Mouse (Mus musculus): ENCODE data around the gene Etv5. TPM values are rescaled to one million over a fixed set of nuclear protein-coding genes. Genes with fewer than 3 reads are reported as not detected.

Gene Etv5
- polyA plus RNA-seq, 2 experiments: 35.3 to 39.0 TPM

DNA sequence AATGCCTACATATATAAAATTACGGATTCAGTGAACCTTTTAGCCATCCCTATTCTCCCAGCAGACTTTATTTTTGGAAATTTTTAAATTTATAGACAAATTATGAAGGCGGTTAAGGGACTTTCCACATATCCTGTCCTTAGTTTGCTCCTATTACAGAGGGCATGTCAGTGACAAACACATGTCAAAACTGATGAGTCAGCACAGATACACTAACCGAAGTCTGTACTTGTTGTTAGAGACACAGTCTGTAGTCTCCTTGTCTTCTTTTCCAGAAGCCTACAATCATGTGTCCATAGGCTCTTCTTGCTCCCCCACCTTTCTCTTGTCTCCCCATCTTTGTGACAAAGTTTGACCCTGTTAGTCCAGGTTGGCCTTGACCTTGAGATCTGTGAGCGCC lies 88.3 kb downstream of the Etv5 start:
- Histone ChIP-seq H3K27ac (replicated peaks; ENCODE audit: low read depth, low read length) (no peak overlapping the region), H3K4me3 (replicated peaks; ENCODE audit: low read length) (no peak overlapping the region), H3K36me3 (ENCODE audit: control insufficient read depth, insufficient read depth, low read length) (no peaks in the 10 kb centered on the region), H3K4me2 (replicated peaks; ENCODE audit: low read depth, low read length, severe bottlenecking) (no peak overlapping the region), H3K27me3 (ENCODE audit: control insufficient read depth, insufficient read depth, low read length) (no peaks in the 10 kb centered on the region), H3K4me1 (ENCODE audit: control insufficient read depth, insufficient read depth, low read length) (no peaks in the 10 kb centered on the region), H3K9ac (ENCODE audit: low read depth, low read length, severe bottlenecking) (no peak overlapping the region), H3K9me3 (ENCODE audit: control insufficient read depth, low read length) (no peaks in the 10 kb centered on the region)
- TF ChIP-seq POLR2A (IDR thresholded peaks at IDR 0.05; ENCODE audit: borderline replicate concordance, extremely low read depth, insufficient read depth, insufficient read length): no peak
- DNase-seq (ENCODE audit: low spot score): no peak
- 93% methylated on average over 4 of the region's 4 CpGs for WGBS
- no peak for ATAC-seq (ENCODE audit: low FRiP score, low read depth)

DNA sequence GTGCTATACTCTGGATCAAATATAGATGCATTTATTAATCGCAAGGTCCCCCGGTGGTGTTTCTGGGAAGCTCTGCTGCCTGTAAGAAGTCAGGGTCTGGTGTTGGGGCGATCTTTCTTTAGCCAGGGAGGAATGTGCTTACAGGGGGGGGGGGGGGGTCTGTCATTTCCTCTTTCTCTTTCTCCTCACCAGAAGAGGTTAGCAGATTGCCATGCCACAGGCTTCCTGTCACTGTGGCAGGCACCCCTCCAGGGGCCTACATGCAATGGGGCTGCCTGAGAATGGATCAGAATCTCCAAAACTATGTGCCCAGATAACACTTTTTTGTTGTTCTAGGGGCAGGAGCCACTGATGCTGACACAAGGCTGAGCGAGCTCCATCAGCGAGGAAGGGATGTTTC lies 89.7 kb downstream of the Etv5 start:
- no peak overlapping the region for H3K4me3 ChIP-seq (replicated peaks; ENCODE audit: low read length)
- H3K9ac ChIP-seq (ENCODE audit: low read depth, low read length, severe bottlenecking): no peak overlapping the region
- no peak overlapping the region for H3K4me2 ChIP-seq (replicated peaks; ENCODE audit: low read depth, low read length, severe bottlenecking)
- no peaks in the 10 kb centered on the region for H3K4me1 ChIP-seq (ENCODE audit: control insufficient read depth, insufficient read depth, low read length)
- no peak for ATAC-seq (ENCODE audit: low FRiP score, low read depth)
- no peak overlapping the region for H3K27ac ChIP-seq (replicated peaks; ENCODE audit: low read depth, low read length)
- no peaks in the 10 kb centered on the region for H3K36me3 ChIP-seq (ENCODE audit: control insufficient read depth, insufficient read depth, low read length)
- no peak for DNase-seq (ENCODE audit: low spot score)
- H3K27me3 ChIP-seq (ENCODE audit: control insufficient read depth, insufficient read depth, low read length): no peaks in the 10 kb centered on the region
- 85% methylated on average over 5 of the region's 5 CpGs for WGBS
- TF ChIP-seq POLR2A (IDR thresholded peaks at IDR 0.05; ENCODE audit: borderline replicate concordance, extremely low read depth, insufficient read depth, insufficient read length): no peak
- H3K9me3 ChIP-seq (ENCODE audit: control insufficient read depth, low read length): no peaks in the 10 kb centered on the region

DNA sequence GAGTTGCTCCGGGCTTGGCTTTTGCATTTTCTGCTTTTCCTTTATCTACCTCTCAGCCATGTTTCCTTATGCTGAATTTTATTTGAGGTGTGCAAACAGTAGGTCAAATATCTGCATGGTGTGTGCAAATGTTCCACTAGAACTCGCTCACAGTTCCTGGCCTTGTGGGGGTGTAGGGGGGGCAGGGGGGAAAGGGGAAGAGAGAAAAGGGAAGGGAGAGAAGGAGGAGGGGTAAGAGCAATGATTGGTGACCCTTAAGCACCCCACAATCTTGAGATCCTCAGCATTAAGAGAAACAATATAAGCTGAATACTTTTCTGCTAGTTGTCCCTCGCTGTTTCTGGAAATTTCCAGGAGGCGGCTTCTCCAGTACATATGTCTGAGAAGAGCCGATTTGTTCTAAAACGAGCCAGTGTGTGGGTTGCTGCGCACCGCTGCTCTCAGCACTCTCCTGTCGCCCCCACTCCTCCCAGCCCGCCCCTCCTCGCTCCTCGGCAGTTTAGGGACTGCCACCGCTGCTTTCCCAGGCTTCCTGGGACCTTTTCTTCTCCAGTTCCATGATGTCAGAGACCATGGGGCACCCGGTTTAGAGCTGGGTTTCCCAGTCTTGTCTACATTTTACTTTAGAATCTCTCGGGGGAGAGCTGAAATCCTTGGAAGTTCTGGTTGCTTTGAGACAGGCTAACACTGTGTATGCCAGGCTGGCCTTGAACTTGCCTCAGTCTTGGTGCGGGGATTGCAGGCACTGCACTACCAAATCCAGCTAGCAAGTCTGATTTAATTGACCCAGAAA lies 90.8 kb downstream of the Etv5 start:
- Histone ChIP-seq H3K27me3 (ENCODE audit: control insufficient read depth, insufficient read depth, low read length) (no peaks in the 10 kb centered on the region), H3K9ac (ENCODE audit: low read depth, low read length, severe bottlenecking) (no peak overlapping the region), H3K9me3 (ENCODE audit: control insufficient read depth, low read length) (no peaks in the 10 kb centered on the region), H3K4me2 (replicated peaks; ENCODE audit: low read depth, low read length, severe bottlenecking) (no peak overlapping the region; the same call in 1 of the 2 replicates), H3K27ac (replicated peaks; ENCODE audit: low read depth, low read length) (no peak overlapping the region; the same call in 1 of the 2 replicates), H3K4me1 (ENCODE audit: control insufficient read depth, insufficient read depth, low read length) (no peaks in the 10 kb centered on the region), H3K4me3 (replicated peaks; ENCODE audit: low read length) (no peak overlapping the region), H3K36me3 (ENCODE audit: control insufficient read depth, insufficient read depth, low read length) (no peaks in the 10 kb centered on the region)
- WGBS: 44% methylated on average over 16 of the region's 16 CpGs
- no peak for ATAC-seq (ENCODE audit: low FRiP score, low read depth)
- no peak for TF ChIP-seq POLR2A (IDR thresholded peaks at IDR 0.05; ENCODE audit: borderline replicate concordance, extremely low read depth, insufficient read depth, insufficient read length)
- no peak for DNase-seq (ENCODE audit: low spot score)

DNA sequence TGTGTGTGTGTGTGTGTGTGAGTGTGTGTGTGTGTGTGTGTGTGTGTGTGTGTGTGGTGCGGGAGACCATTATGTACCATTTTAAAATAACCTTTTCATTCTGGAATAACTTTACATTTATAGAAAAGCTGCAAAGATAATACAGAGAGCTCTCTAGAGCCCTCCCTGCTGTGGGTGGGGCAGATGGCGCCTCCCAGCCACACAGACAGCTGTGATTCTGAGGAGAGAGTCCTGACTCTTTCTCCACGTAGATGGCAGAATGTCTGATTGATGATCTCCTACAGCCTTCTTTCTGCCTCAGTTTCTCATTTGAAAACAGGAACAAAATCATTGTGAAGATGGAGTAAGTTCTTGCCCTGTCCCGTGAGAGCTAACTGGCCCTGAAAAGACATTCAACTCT lies 91.5 kb downstream of the Etv5 start:
- Histone ChIP-seq H3K27me3 (ENCODE audit: control insufficient read depth, insufficient read depth, low read length) (no peaks in the 10 kb centered on the region), H3K36me3 (ENCODE audit: control insufficient read depth, insufficient read depth, low read length) (no peaks in the 10 kb centered on the region), H3K4me2 (replicated peaks; ENCODE audit: low read depth, low read length, severe bottlenecking) (no peak overlapping the region), H3K4me3 (replicated peaks; ENCODE audit: low read length) (no peak overlapping the region), H3K9me3 (ENCODE audit: control insufficient read depth, low read length) (no peaks in the 10 kb centered on the region), H3K9ac (ENCODE audit: low read depth, low read length, severe bottlenecking) (no peak overlapping the region), H3K27ac (replicated peaks; ENCODE audit: low read depth, low read length) (no peak overlapping the region), H3K4me1 (ENCODE audit: control insufficient read depth, insufficient read depth, low read length) (no peaks in the 10 kb centered on the region)
- TF ChIP-seq POLR2A (IDR thresholded peaks at IDR 0.05; ENCODE audit: borderline replicate concordance, extremely low read depth, insufficient read depth, insufficient read length): no peak
- ATAC-seq (ENCODE audit: low FRiP score, low read depth) (no peak), DNase-seq (ENCODE audit: low spot score) (no peak)
- WGBS: 64% methylated on average over 4 of the region's 4 CpGs

DNA sequence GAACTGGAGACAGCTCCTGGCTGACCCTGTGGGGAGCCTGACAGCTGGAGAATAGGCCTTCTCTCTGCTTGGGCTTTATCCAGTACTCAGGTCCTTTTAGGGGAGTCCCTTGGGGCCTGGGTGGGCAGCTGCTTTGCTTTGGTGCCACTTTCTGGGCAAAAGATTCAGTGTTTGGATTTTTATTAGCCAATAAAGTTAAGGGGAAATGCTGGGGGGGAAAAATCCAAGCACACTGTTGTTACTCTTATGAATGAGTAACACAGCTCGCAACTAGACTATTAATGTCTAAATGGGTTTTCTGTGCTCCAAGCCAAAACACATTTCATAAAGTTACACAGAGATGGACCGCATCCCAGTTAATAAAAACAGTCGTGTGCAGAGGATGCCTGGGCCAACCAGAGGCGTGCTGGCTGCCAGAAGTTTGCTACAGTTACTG lies 98.3 kb downstream of the Etv5 start:
- WGBS: 20% methylated on average over 4 of the region's 4 CpGs
- Histone ChIP-seq H3K4me2 (replicated peaks; ENCODE audit: low read depth, low read length, severe bottlenecking) (0 out of 2 replicates have a peak overlapping the region, but pooled peaks have one; percentile 10), H3K4me1 (ENCODE audit: control insufficient read depth, insufficient read depth, low read length) (peaks cover 7% of the 10 kb centered on the region; the same call in 1 of the 2 replicates), H3K27me3 (ENCODE audit: control insufficient read depth, insufficient read depth, low read length) (no peaks in the 10 kb centered on the region), H3K4me3 (replicated peaks; ENCODE audit: low read length) (no peak overlapping the region), H3K27ac (replicated peaks; ENCODE audit: low read depth, low read length) (no peak overlapping the region), H3K36me3 (ENCODE audit: control insufficient read depth, insufficient read depth, low read length) (no peaks in the 10 kb centered on the region), H3K9me3 (ENCODE audit: control insufficient read depth, low read length) (no peaks in the 10 kb centered on the region), H3K9ac (ENCODE audit: low read depth, low read length, severe bottlenecking) (no peak overlapping the region)
- DNase-seq (ENCODE audit: low spot score) (peak; percentile 89), ATAC-seq (ENCODE audit: low FRiP score, low read depth) (peak; percentile 90)
- no peak for TF ChIP-seq POLR2A (IDR thresholded peaks at IDR 0.05; ENCODE audit: borderline replicate concordance, extremely low read depth, insufficient read depth, insufficient read length)
